Mouse (Mus musculus): ENCODE measurements around the gene Olfr819. TPM values are rescaled to one million over a fixed set of nuclear protein-coding genes. Genes with fewer than 3 reads are reported as not detected.
"Not testable (repeated sequence)": the region's sequence is repeated elsewhere in the genome, so short reads cannot be mapped to it uniquely, and the experiment has no call there.

Gene Olfr819
- polyA plus RNA-seq (2015; fragmentation: Nextera tagmentation; extraction: Ambion mirVana), result not detected in 2 replicates

GRCm38 (mm10) chr10:129967166-129967565 is at the start of gene Olfr819:
Gene Olfr819, minus strand, starts transcription at chr10:129967266.
- not testable (repeated sequence) for ATAC-seq; H3K9me3 ChIP-seq; H3K4me3 ChIP-seq (replicated peaks); H3K36me3 ChIP-seq; H3K4me2 ChIP-seq (replicated peaks); H3K27ac ChIP-seq; H3K4me1 ChIP-seq (replicated peaks); H3K27me3 ChIP-seq; H3K9ac ChIP-seq (replicated peaks)
- WGBS, result 86% methylated on average over 2 of the region's 2 CpGs

DNA sequence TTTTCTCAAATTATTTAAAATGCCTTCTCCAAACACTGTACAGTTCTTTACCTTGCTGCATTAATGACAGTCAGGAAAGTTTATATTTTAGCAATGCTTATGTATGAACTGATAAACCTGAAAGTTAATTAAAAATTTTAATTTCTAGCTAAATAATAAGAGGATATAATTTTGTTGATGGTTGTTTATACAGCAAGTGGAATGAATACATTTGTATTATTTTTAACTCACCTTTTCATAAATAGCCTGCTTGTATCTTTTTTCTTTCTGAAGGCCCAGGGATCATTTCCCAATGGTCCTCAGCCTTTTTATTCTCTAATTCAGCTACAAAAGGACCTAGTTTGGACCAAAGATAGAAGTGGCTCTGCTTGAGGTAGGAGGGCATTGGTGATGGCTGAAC is 45.3 kb upstream of the Olfr819 start, which contains the start of gene Olfr820:
Gene Olfr820, plus strand, starts transcription at position 301 of the 400 bp plus-strand sequence.
- H3K27me3 ChIP-seq, result no peaks in the 10 kb centered on the region
- H3K9ac ChIP-seq (replicated peaks), result no peak within 1 kb of the TSS
- H3K4me3 ChIP-seq (replicated peaks), result no peak within 1 kb of the TSS
- H3K9me3 ChIP-seq, result no peaks in the 10 kb centered on the region
- no peaks in the 10 kb centered on the region for H3K4me1 ChIP-seq (replicated peaks)
- H3K36me3 ChIP-seq, result no peaks in the 10 kb centered on the region
- H3K4me2 ChIP-seq (replicated peaks), result no peak within 1 kb of the TSS
- ATAC-seq, result no peak
- H3K27ac ChIP-seq, result no peak within 1 kb of the TSS

- H3K36me3 ChIP-seq; H3K9ac ChIP-seq (replicated peaks): not testable (repeated sequence)
- WGBS, result 86% methylated on average over 4 of the region's 4 CpGs
Measured at GRCm38 (mm10) chr10:130005366-130005765, 38.3 kb upstream of the Olfr819 start.

GRCm38 (mm10) chr10:130004104-130004503 is 37.0 kb upstream of the Olfr819 start:
- H3K9ac ChIP-seq (replicated peaks); H3K4me2 ChIP-seq (replicated peaks); H3K27me3 ChIP-seq; H3K27ac ChIP-seq; ATAC-seq; H3K4me3 ChIP-seq (replicated peaks); H3K9me3 ChIP-seq; H3K4me1 ChIP-seq (replicated peaks); H3K36me3 ChIP-seq: not testable (repeated sequence)
- 90% methylated on average over 4 of the region's 4 CpGs for WGBS

More at GRCm38 (mm10) chr10:130005366-130005765, 38.3 kb upstream of the Olfr819 start:
- not testable (repeated sequence) for H3K27me3 ChIP-seq; H3K9me3 ChIP-seq; H3K4me2 ChIP-seq (replicated peaks); H3K4me3 ChIP-seq (replicated peaks); ATAC-seq; H3K4me1 ChIP-seq (replicated peaks); H3K27ac ChIP-seq

DNA sequence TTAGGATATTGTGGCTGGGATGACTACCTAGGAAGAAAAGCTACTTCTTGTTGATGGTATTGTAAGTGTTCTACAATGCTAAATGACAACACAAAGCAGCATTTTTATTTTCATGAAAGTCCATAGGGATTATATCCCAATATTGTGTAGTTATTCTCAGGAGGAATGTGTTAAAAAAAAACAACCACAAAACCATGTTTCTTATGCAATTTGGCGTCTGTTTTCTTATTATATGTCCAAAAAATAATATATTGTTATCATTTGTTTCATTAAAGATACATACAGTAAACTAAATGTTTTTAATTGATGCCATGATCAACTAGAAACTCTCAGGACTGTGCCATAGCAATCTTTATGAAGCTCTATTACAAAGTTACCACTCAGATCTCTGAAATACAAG is 17.9 kb upstream of the Olfr819 start, which contains the start of gene Gm10310:
Gene Gm10310, minus strand, starts transcription at position 101 of the 400 bp plus-strand sequence.
- ATAC-seq; H3K4me2 ChIP-seq (replicated peaks); H3K9ac ChIP-seq (replicated peaks); H3K4me3 ChIP-seq (replicated peaks); H3K9me3 ChIP-seq; H3K4me1 ChIP-seq (replicated peaks); H3K36me3 ChIP-seq; H3K27ac ChIP-seq; H3K27me3 ChIP-seq: not testable (repeated sequence)
- WGBS, result no CpG with 5 or more reads among the region's 1 CpGs

- not testable (repeated sequence) for H3K36me3 ChIP-seq; ATAC-seq; H3K4me1 ChIP-seq (replicated peaks); H3K27ac ChIP-seq; H3K9me3 ChIP-seq; H3K4me3 ChIP-seq (replicated peaks); H3K9ac ChIP-seq (replicated peaks); H3K27me3 ChIP-seq; H3K4me2 ChIP-seq (replicated peaks)
- no CpG with 5 or more reads among the region's 3 CpGs for WGBS
Measured at GRCm38 (mm10) chr10:129981867-129982266, 14.8 kb upstream of the Olfr819 start.

- H3K4me2 ChIP-seq (replicated peaks); H3K9ac ChIP-seq (replicated peaks); H3K27me3 ChIP-seq; ATAC-seq; H3K36me3 ChIP-seq; H3K27ac ChIP-seq; H3K4me1 ChIP-seq (replicated peaks); H3K9me3 ChIP-seq; H3K4me3 ChIP-seq (replicated peaks): not testable (repeated sequence)
- WGBS, result no CpG with 5 or more reads among the region's 2 CpGs
Measured at GRCm38 (mm10) chr10:129976040-129976439, 9.0 kb upstream of the Olfr819 start, which contains the start of gene Olfr247. Gene Olfr247, minus strand, starts transcription at chr10:129976140.

DNA sequence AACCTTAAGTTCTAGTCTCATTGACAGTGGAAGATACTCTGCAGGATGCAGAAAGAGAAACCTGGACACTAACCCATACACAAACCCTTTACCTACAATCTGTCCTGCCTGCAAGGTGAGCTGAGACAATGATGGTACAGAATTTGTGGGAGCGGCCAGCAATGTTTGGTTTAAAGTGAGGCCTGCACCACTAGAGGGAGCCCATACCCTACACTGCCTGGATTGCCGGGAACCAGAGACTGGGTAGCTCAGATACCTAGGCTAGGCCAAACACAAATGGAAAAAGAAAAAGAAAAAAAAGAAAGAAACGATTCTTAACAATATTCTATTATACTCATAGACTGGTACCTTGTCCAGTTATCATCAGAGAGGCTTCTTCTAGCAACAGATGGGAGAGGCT is 5.9 kb upstream of the Olfr819 start:
- not testable (repeated sequence) for H3K27me3 ChIP-seq; ATAC-seq; H3K27ac ChIP-seq; H3K4me3 ChIP-seq (replicated peaks); H3K9ac ChIP-seq (replicated peaks); H3K4me1 ChIP-seq (replicated peaks); H3K4me2 ChIP-seq (replicated peaks); H3K36me3 ChIP-seq; H3K9me3 ChIP-seq
- no CpG with 5 or more reads among the region's 3 CpGs for WGBS

- H3K36me3 ChIP-seq; H3K4me2 ChIP-seq (replicated peaks); H3K9ac ChIP-seq (replicated peaks); H3K27me3 ChIP-seq; ATAC-seq; H3K9me3 ChIP-seq; H3K4me3 ChIP-seq (replicated peaks); H3K4me1 ChIP-seq (replicated peaks); H3K27ac ChIP-seq: not testable (repeated sequence)
- whole genome bisulfite sequencing, result 90% methylated on average over 2 of the region's 3 CpGs
Measured at GRCm38 (mm10) chr10:129966232-129966631, 834 bp downstream of the Olfr819 start.

GRCm38 (mm10) chr10:129949000-129949399 is 18.1 kb downstream of the Olfr819 start, which contains the start of gene Olfr818:
Gene Olfr818, minus strand, starts transcription at chr10:129949100.
- no peak for ATAC-seq
- no peaks in the 10 kb centered on the region for H3K36me3 ChIP-seq

DNA sequence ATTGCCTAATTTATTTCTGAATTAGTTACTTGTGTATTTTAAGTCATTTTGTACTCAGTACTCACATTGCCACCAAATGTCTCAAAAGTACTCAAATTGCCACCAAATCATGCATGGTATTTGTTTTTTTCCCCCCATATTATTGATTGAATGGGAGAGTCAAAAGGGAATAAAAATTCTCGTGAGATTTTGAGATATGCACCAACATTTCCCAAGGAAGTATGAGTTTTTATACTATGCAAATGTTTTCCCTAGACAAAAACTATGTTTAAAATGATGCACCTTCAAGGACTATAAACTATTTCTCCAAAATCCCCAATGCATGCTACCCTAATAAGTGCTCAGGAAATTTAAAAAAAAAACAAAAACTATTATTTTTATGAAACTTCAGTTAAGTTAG is 51.6 kb downstream of the Olfr819 start, which contains the start of gene Olfr816:
Gene Olfr816, minus strand, starts transcription at position 101 of the 400 bp plus-strand sequence.
- Histone ChIP-seq H3K4me2 (replicated peaks) (no peak within 1 kb of the TSS), H3K4me3 (replicated peaks) (no peak within 1 kb of the TSS), H3K9ac (replicated peaks) (no peak within 1 kb of the TSS), H3K4me1 (replicated peaks) (no peaks in the 10 kb centered on the region), H3K27ac (no peak within 1 kb of the TSS), H3K36me3 (no peaks in the 10 kb centered on the region), H3K9me3 (no peaks in the 10 kb centered on the region), H3K27me3 (no peaks in the 10 kb centered on the region)
- ATAC-seq, result no peak
- 78% methylated on average over 1 of the region's 1 CpGs for WGBS

More at GRCm38 (mm10) chr10:129949000-129949399, 18.1 kb downstream of the Olfr819 start, which contains the start of gene Olfr818:
- Histone ChIP-seq H3K9me3 (no peaks in the 10 kb centered on the region), H3K4me1 (replicated peaks) (no peaks in the 10 kb centered on the region), H3K27me3 (no peaks in the 10 kb centered on the region), H3K9ac (replicated peaks) (no peak within 1 kb of the TSS), H3K27ac (no peak within 1 kb of the TSS), H3K4me2 (replicated peaks) (no peak within 1 kb of the TSS), H3K4me3 (replicated peaks) (no peak within 1 kb of the TSS)
- WGBS, result 90% methylated on average over 2 of the region's 2 CpGs

Measured in midbrain, embryonic 13.5 days (tissue).